Mouse (Mus musculus) G1E-ER4 (cell line): ENCODE data around the gene Fancc. TPM values are rescaled to one million over a fixed set of nuclear protein-coding genes. Genes with fewer than 3 reads are reported as not detected.

Source experiments
- GATA1 ChIP-seq: IDR thresholded peaks from one replicate; pipeline ENCODE4 v1.8.0; 2012; ENCODE audit warnings: low read length, inconsistent platforms
- polyA plus RNA-seq: library from polyadenylated mRNA; stranded (reverse); fragments of >175 nt; gene quantifications from 2 replicates; pipeline ENCODE4 v1.2.3, GENCODE M21; 2012

Gene Fancc
- polyA plus RNA-seq, result 3.2 and 4.3 TPM in 2 replicates

GRCm38 (mm10) chr13:63496646-63497582, at the start of gene Fancc:
TSS of gene Fancc (minus strand) at chr13:63497278.
- TF ChIP-seq GATA1, result no peak

DNA sequence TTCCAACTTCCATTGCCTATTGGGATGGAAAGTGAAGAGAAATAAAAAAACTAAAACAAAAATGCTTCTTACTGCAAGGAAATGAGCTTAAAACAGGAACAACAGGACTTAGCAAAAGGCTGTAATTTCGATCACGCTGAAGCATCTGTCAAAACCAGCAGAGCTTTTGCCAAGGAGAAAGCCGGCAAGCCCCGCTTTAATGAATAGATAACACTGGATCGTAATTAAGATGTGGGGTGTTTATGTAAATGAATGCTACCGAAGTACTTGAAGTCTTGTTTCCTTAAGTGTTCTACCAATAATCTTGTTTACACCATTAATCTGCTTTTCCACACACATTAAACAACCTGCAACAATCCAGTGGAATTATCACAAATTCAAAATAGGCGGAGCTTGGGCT, 48.2 kb upstream of the Fancc start:
- no peak for TF ChIP-seq GATA1

DNA sequence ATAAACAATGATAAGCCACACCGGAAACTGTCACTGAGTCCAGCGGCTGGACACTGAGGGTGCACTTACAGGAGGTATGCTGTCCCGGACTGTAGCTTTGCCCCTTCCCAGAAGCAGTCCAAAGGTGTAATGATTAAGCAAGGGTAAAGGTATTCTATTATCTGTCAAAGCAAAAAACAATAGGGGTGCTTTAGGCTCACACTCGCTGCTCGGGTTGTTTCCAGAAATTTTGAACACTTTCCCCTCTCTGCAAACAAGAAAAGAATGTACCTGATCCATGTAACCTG, 47.8 kb upstream of the Fancc start:
- no peak for TF ChIP-seq GATA1

DNA sequence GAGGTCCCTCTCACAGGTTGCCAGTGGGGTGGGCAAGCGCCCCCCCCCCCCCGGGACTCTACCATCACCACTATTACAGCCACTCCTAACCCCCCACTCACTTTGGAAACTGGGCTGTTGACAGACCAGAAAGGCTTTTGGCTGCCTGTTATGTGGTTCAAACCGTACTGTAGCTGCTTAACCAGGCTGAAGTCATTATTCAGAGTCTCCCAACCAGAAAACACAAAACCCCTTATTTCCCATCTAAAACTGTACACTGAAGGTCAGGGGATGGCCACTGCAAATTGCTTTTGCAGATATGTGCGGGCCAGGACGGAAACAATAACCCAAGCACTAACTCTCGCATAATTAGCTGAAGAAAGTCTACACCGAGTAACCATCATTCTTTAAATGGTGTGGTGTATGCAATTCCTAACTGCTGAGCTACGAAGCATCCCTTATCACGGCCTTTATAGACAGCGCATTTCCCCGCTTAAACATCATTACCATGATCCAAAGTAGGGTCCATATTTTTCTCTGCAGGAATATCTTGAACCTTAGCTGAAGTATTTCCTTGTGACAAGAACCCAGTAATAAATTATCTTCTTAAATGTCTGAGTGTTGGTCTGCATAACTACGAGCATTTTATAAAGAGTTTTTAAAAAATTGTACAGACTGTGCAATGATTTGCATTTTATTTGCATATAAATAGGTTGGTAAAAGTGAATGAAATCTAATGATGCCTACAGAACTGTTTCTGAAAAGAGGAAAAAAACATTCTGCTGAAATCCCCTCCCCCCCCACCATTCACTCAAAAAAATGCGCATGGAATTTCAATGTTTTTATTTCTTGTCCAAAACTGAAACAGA, 47.3 kb upstream of the Fancc start:
- no peak for TF ChIP-seq GATA1

GRCm38 (mm10) chr13:63543459-63543858, 46.4 kb upstream of the Fancc start:
- no peak for TF ChIP-seq GATA1

GRCm38 (mm10) chr13:63542796-63543384, 45.8 kb upstream of the Fancc start:
- no peak for TF ChIP-seq GATA1

- no peak for TF ChIP-seq GATA1
Measured at GRCm38 (mm10) chr13:63541510-63541909, 44.4 kb upstream of the Fancc start.

DNA sequence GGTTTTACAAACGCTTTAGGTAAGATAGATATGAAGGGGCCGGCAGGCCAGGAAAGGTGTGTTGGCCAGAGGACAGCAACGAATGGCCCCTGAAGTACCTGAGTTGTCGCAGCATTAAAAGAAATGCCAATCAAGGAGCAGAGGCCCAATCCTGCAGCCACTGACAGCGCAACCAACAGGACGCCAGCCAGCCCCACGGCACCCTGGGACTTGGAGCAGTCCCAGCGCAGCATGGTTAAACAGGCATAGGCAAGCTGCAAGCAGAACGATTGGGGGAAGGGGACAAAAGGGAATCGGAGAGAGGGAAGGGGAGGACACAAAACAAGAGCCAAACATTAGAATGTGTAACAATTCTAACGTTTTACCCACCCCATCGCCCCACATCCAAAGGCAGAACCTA, 43.5 kb upstream of the Fancc start:
- no peak for TF ChIP-seq GATA1

GRCm38 (mm10) chr13:63534981-63535380, 37.9 kb upstream of the Fancc start:
- TF ChIP-seq GATA1, result no peak

GRCm38 (mm10) chr13:63530857-63531256, 33.8 kb upstream of the Fancc start:
- TF ChIP-seq GATA1, result no peak

DNA sequence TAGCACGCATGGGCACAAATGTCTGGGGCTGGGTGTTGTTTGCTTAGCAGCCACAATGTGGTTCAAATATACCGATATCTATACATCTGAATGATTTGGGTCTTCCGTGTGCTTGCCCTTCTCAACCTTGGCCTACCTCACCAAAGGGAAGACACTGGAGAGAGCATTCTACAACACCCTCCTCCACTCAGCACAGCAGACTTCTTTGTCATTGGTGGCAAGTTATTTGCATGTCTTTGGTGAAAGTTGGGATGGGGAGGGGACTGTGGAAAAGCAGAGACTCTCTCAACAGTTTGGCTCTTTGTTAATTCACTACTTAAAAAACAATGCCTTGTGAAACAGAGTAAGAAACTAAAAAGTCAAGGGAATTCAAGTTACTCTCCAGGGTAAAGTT, 33.3 kb upstream of the Fancc start:
- no peak for TF ChIP-seq GATA1

GRCm38 (mm10) chr13:63529602-63530370, 32.7 kb upstream of the Fancc start:
- TF ChIP-seq GATA1, result no peak

- TF ChIP-seq GATA1, result no peak
Measured at GRCm38 (mm10) chr13:63528852-63529251, 31.8 kb upstream of the Fancc start.

GRCm38 (mm10) chr13:63528164-63528675, 31.1 kb upstream of the Fancc start:
- no peak for TF ChIP-seq GATA1

DNA sequence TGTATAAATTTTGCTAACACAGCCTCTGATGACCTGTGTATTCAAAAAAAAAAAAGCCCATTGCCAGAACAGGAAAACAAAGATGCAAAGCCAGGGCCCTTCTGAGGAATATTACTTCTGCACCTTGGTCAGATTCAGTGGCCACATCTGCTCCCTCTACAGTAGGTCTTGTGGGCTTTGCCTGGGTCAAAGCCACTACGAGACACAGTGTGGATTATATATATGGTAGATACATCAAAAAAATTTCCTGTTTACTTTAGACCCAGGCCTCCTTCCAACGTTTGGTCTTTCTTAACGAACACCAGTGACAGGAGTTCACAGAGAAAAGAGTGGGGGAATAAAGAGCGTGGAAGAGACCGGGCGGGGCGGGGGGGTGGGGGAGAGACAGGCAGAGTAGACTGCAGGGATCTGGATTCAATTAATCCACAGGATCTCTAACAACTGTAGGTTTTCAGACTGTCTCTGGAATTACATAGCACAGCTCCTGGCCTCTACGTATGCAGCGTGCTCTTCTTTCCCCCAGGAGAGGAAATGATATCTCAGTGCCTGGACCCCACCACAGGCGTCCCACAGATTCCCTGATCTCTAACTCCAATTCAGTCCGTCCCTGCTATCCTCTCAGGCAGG, 28.6 kb upstream of the Fancc start:
- no peak for TF ChIP-seq GATA1
